In the genomic region with DNA sequence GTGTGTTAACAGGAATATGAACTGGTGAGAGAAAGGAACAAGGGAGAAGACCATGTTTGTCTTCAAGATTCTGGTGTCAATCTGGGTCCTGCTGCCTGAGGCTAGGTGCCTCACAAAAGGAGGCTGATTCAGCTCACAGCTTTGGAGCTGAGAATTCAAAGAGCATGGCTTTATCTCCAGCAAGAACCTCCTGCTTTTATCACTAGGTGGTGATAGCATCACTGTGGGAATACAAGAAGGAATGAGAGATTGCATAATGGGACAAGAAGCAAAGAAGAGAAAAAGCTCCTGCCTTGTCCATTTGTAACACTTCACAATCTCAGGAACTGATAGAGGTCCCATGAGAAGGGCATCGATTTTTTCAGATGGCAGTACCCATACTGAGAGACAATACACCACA, we compare ENCODE assay signal across 20 mouse cellular contexts. TPM values are rescaled to one million over a fixed set of nuclear protein-coding genes. Genes with fewer than 3 reads are reported as not detected.
DNase-seq lines count a peak whose midpoint lies in the region; ATAC-seq and TF ChIP-seq lines count a peak whose summit lies in the region.
"Had no signal": no experiment of that assay in that cellular context is flagged by ENCODE, and none has a peak within 500 bp of the region (broad histone marks: within the 10 kb centered on the region; RNA-seq: fewer than 3 reads in every experiment).

No protein-coding gene starts in this region.

- peak; percentile 18; the same call in 1 of the 2 replicates for TF ChIP-seq CTCF in kidney, postnatal 0 days (IDR thresholded peaks at IDR 0.05; ENCODE audit: low read depth)
- no peak for TF ChIP-seq CTCF in kidney, adult 2 months (conservative IDR thresholded peaks at IDR 0.05; ENCODE audit: insufficient read depth, insufficient read length, low read depth, low read length)
- TF ChIP-seq CTCF in stomach, postnatal 0 days (IDR thresholded peaks at IDR 0.05; ENCODE audit: low read depth): peak; percentile 27
- TF ChIP-seq CTCF in forebrain, postnatal 0 days (IDR thresholded peaks at IDR 0.05; ENCODE audit: low read depth): no peak

- no peaks in the 10 kb centered on the region for H3K9me3 ChIP-seq in kidney, postnatal 0 days (replicated peaks; ENCODE audit: low read length)
- H3K9me3 ChIP-seq in stomach, postnatal 0 days (ENCODE audit: control insufficient read depth, low read length): no peaks in the 10 kb centered on the region
- no peaks in the 10 kb centered on the region for H3K9me3 ChIP-seq in hindbrain, embryonic 16.5 days (ENCODE audit: control insufficient read depth, low read length)
- H3K9me3 ChIP-seq in forebrain, postnatal 0 days (ENCODE audit: low read length): no peaks in the 10 kb centered on the region; the same call in 1 of the 2 replicates
- H3K9me3 ChIP-seq: embryonic facial prominence, embryonic 13.5 days; forebrain, embryonic 12.5 days; hindbrain, embryonic 12.5 days had no signal

- ATAC-seq in kidney, postnatal 0 days (replicated peaks; ENCODE audit: low FRiP score, low read depth): no peak
- ATAC-seq in stomach, postnatal 0 days (ENCODE audit: low FRiP score, low TSS enrichment): no peak
- ATAC-seq in hindbrain, embryonic 16.5 days: no peak
- no peak for ATAC-seq in forebrain, postnatal 0 days
- ATAC-seq: forebrain, embryonic 16.5 days; hindbrain, postnatal 0 days had no signal

- no peak overlapping the region for H3K27ac ChIP-seq in kidney, postnatal 0 days
- no peak overlapping the region for H3K27ac ChIP-seq in kidney, adult 2 months (ENCODE audit: insufficient read depth, low read depth, low read length)
- H3K27ac ChIP-seq in stomach, postnatal 0 days (replicated peaks): no peak overlapping the region
- H3K27ac ChIP-seq in hindbrain, embryonic 16.5 days (ENCODE audit: low read depth, low read length): no peak overlapping the region
- H3K27ac ChIP-seq in forebrain, postnatal 0 days (ENCODE audit: low read depth, low read length): no peak overlapping the region
- H3K27ac ChIP-seq: embryonic facial prominence, embryonic 13.5 days; forebrain, embryonic 12.5 days; hindbrain, embryonic 12.5 days; hindbrain, postnatal 0 days had no signal

- TF ChIP-seq EP300 in stomach, postnatal 0 days (optimal IDR thresholded peaks at IDR 0.05): no peak

- TF ChIP-seq POLR2A in kidney, adult 2 months (IDR thresholded peaks at IDR 0.05; ENCODE audit: low read depth, low read length): no peak

- no peak overlapping the region for H3K9ac ChIP-seq in kidney, postnatal 0 days (ENCODE audit: low read depth, low read length)
- no peak overlapping the region for H3K9ac ChIP-seq in stomach, postnatal 0 days (ENCODE audit: low read length)
- no peak overlapping the region for H3K9ac ChIP-seq in hindbrain, embryonic 16.5 days (ENCODE audit: low read depth, low read length)
- H3K9ac ChIP-seq in forebrain, postnatal 0 days: no peak overlapping the region
- H3K9ac ChIP-seq: embryonic facial prominence, embryonic 13.5 days; forebrain, embryonic 12.5 days; hindbrain, embryonic 12.5 days had no signal

- no peak for DNase-seq in kidney, postnatal 0 days (ENCODE audit: low spot score)
- no peak for DNase-seq in kidney, adult 2 months
- DNase-seq in 3T3-L1 (ENCODE audit: low read depth, low spot score): peak; percentile 35
- peak; percentile 69 for DNase-seq in brain, adult 2 months (ENCODE audit: low read depth, low spot score)
- DNase-seq in stomach, postnatal 0 days (ENCODE audit: low spot score): no peak
- DNase-seq in forebrain, postnatal 0 days: no peak
- DNase-seq: adrenal gland, postnatal 10 days; cerebellum, adult 11-12 months; cerebellum, adult 9-10 months; cerebellum, postnatal 25 days; gastrocnemius, postnatal 36 days; heart, adult 11 months; heart, postnatal 10 days; heart, postnatal 4 days had no signal

- H3K27me3 ChIP-seq in kidney, postnatal 0 days (ENCODE audit: insufficient read depth, low read length): no peaks in the 10 kb centered on the region
- H3K27me3 ChIP-seq in kidney, adult 2 months (replicated peaks; ENCODE audit: control insufficient read depth, insufficient read depth, low read length): no peaks in the 10 kb centered on the region
- no peaks in the 10 kb centered on the region for H3K27me3 ChIP-seq in stomach, postnatal 0 days (ENCODE audit: control insufficient read depth, insufficient read depth, low read length)
- no peaks in the 10 kb centered on the region for H3K27me3 ChIP-seq in hindbrain, embryonic 16.5 days (replicated peaks; ENCODE audit: control insufficient read depth, insufficient read depth, low read length)
- no peaks in the 10 kb centered on the region for H3K27me3 ChIP-seq in forebrain, postnatal 0 days (ENCODE audit: insufficient read depth, low read length)
- H3K27me3 ChIP-seq: embryonic facial prominence, embryonic 13.5 days; forebrain, embryonic 12.5 days; hindbrain, embryonic 12.5 days had no signal

- no peaks in the 10 kb centered on the region for H3K4me1 ChIP-seq in kidney, postnatal 0 days (replicated peaks; ENCODE audit: insufficient read depth, low read length)
- H3K4me1 ChIP-seq in kidney, adult 2 months (ENCODE audit: control insufficient read depth, insufficient read depth, low read length): no peaks in the 10 kb centered on the region
- 0 out of 2 replicates have a peak, but pooled peaks cover 2% of the 10 kb centered on the region for H3K4me1 ChIP-seq in stomach, postnatal 0 days (replicated peaks; ENCODE audit: control insufficient read depth, insufficient read depth)
- no peaks in the 10 kb centered on the region for H3K4me1 ChIP-seq in hindbrain, embryonic 16.5 days (ENCODE audit: control insufficient read depth, insufficient read depth, low read depth, low read length)
- H3K4me1 ChIP-seq in forebrain, postnatal 0 days (ENCODE audit: insufficient read depth): peaks cover 4% of the 10 kb centered on the region; the same call in 1 of the 2 replicates
- H3K4me1 ChIP-seq: hindbrain, embryonic 12.5 days had no signal

- no peak overlapping the region for H3K4me3 ChIP-seq in kidney, postnatal 0 days (replicated peaks; ENCODE audit: low read depth, low read length)
- H3K4me3 ChIP-seq in kidney, adult 2 months (ENCODE audit: insufficient read depth, low read depth, low read length): no peak overlapping the region
- H3K4me3 ChIP-seq in stomach, postnatal 0 days (ENCODE audit: low read depth, low read length): no peak overlapping the region
- H3K4me3 ChIP-seq in hindbrain, embryonic 16.5 days (ENCODE audit: low read length): no peak overlapping the region
- H3K4me3 ChIP-seq in forebrain, postnatal 0 days (ENCODE audit: low read depth, low read length): no peak overlapping the region
- H3K4me3 ChIP-seq: embryonic facial prominence, embryonic 13.5 days; forebrain, embryonic 12.5 days; hindbrain, embryonic 12.5 days had no signal

- H3K36me3 ChIP-seq in kidney, postnatal 0 days (ENCODE audit: insufficient read depth, low read length): no peaks in the 10 kb centered on the region
- no peaks in the 10 kb centered on the region for H3K36me3 ChIP-seq in kidney, adult 2 months (ENCODE audit: control insufficient read depth, insufficient read depth, low read length)
- H3K36me3 ChIP-seq in stomach, postnatal 0 days (ENCODE audit: control insufficient read depth, insufficient read depth, low read length): no peaks in the 10 kb centered on the region
- no peaks in the 10 kb centered on the region for H3K36me3 ChIP-seq in hindbrain, embryonic 16.5 days (ENCODE audit: control insufficient read depth, insufficient read depth, low read length)
- no peaks in the 10 kb centered on the region for H3K36me3 ChIP-seq in forebrain, postnatal 0 days (ENCODE audit: insufficient read depth)
- H3K36me3 ChIP-seq: embryonic facial prominence, embryonic 13.5 days; forebrain, embryonic 12.5 days; hindbrain, embryonic 12.5 days had no signal

- 76% methylated on average over 1 of the region's 1 CpGs for WGBS in kidney, postnatal 0 days
- WGBS in kidney, adult 2 months: 78% methylated on average over 1 of the region's 1 CpGs
- 80% methylated on average over 1 of the region's 1 CpGs for WGBS in stomach, postnatal 0 days
- 65% methylated on average over 1 of the region's 1 CpGs for WGBS in hindbrain, embryonic 16.5 days
- 61% methylated on average over 1 of the region's 1 CpGs for WGBS in forebrain, postnatal 0 days

- H3K4me2 ChIP-seq in kidney, postnatal 0 days (ENCODE audit: low read length): no peak overlapping the region
- H3K4me2 ChIP-seq in stomach, postnatal 0 days (replicated peaks; ENCODE audit: low read depth): no peak overlapping the region
- no peak overlapping the region for H3K4me2 ChIP-seq in hindbrain, embryonic 16.5 days (ENCODE audit: low read length)
- no peak overlapping the region for H3K4me2 ChIP-seq in forebrain, postnatal 0 days (ENCODE audit: low read depth)
- H3K4me2 ChIP-seq: embryonic facial prominence, embryonic 13.5 days; forebrain, embryonic 12.5 days; hindbrain, embryonic 12.5 days had no signal

RNA-seq across cellular contexts. Expression of a gene that starts 10.6 kb away (rescaled TPM):
- polyA plus RNA-seq in kidney, postnatal 0 days (2015; fragmentation: Nextera tagmentation; extraction: Ambion mirVana): 83.7 and 95.6 TPM in 2 replicates
- polyA plus RNA-seq in kidney, adult 2 months (2012; rRNA removed): 105 and 116 TPM in 2 replicates
- 60.6 and 67.3 TPM in 2 replicates for polyA plus RNA-seq in stomach, postnatal 0 days (2015; fragmentation: Nextera tagmentation; extraction: Ambion mirVana)
- polyA plus RNA-seq in hindbrain, embryonic 16.5 days (2015; fragmentation: Nextera tagmentation; extraction: Ambion mirVana): 3.1 and 4.0 TPM in 2 replicates
- 2.0 and 3.0 TPM in 2 replicates for total RNA-seq in forebrain, postnatal 0 days (2014; rRNA removed)
- polyA plus RNA-seq in forebrain, postnatal 0 days (2015; fragmentation: Nextera tagmentation; extraction: Ambion mirVana): 3.7 and 4.2 TPM in 2 replicates

Comparison
In these comparisons a context has a peak if more than half of its experiments do, and no peak if none do; other contexts are left out.
1. CTCF ChIP-seq: peak in kidney, postnatal 0 days (single experiment) and stomach, postnatal 0 days (single experiment); none in kidney, adult 2 months (single experiment) and forebrain, postnatal 0 days (single experiment).
2. DNase-seq: peak in 3T3-L1 (single experiment) and brain, adult 2 months (single experiment); none in kidney, postnatal 0 days (single experiment), kidney, adult 2 months (single experiment), stomach, postnatal 0 days (single experiment) and forebrain, postnatal 0 days (single experiment).
3. RNA of a gene that starts 10.6 kb away (polyA plus RNA-seq): 105 to 116 TPM in kidney, adult 2 months, 83.7 to 95.6 TPM in kidney, postnatal 0 days and 60.6 to 67.3 TPM in stomach, postnatal 0 days; 3.7 to 4.2 TPM in forebrain, postnatal 0 days and 3.1 to 4.0 TPM in hindbrain, embryonic 16.5 days; every median in the first group is over 10 times any median in the second.